Mouse (Mus musculus) limb, embryonic 11.5 days (tissue): ENCODE measurements around the gene Atg7. TPM values are rescaled to one million over a fixed set of nuclear protein-coding genes. Genes with fewer than 3 reads are reported as not detected.

Experiments used
- ATAC-seq: fragments of 200-750 bp; cut with Nextera tagmentation; 2 replicates; pipeline ENCODE4 v1.8.0; 2017; ENCODE audit warnings: low read depth; ENCODE audit not compliant: insufficient number of reproducible peaks, low FRiP score, low TSS enrichment
- DNase-seq: peaks from one replicate; pipeline ENCODE4 v3.0.0-alpha.2; 2015; ENCODE audit warnings: low spot score
- H3K27ac ChIP-seq: fragments of 300-500 bp; sonication (generic); replicated peaks from 2 replicates; pipeline ENCODE4 v1.5.1; 2014; ENCODE audit warnings: low read depth, mild to moderate bottlenecking, low read length
- H3K27me3 ChIP-seq: fragments of 300-500 bp; sonication (generic); 2 replicates; pipeline ENCODE4 v1.6.1; 2014; ENCODE audit warnings: mild to moderate bottlenecking, low read length, mixed read lengths; ENCODE audit not compliant: control insufficient read depth, insufficient read depth
- H3K36me3 ChIP-seq: fragments of 300-500 bp; sonication (generic); 2 replicates; pipeline ENCODE4 v1.6.1; 2014; ENCODE audit warnings: mild to moderate bottlenecking, low read length, moderate library complexity, mixed read lengths; ENCODE audit not compliant: control insufficient read depth, insufficient read depth
- H3K4me1 ChIP-seq: fragments of 300-500 bp; sonication (generic); 2 replicates; pipeline ENCODE4 v1.6.1; 2014; ENCODE audit warnings: low read length, mixed read lengths; ENCODE audit not compliant: control insufficient read depth, insufficient read depth
- H3K4me2 ChIP-seq: fragments of 300-500 bp; sonication (generic); 2 replicates; pipeline ENCODE4 v1.6.1; 2014; ENCODE audit warnings: low read depth, mild to moderate bottlenecking, moderate library complexity; ENCODE audit not compliant: severe bottlenecking
- H3K4me3 ChIP-seq: fragments of 300-500 bp; sonication (generic); 2 replicates; pipeline ENCODE4 v1.5.1; 2014; ENCODE audit warnings: low read depth, low read length
- H3K9ac ChIP-seq: fragments of 300-500 bp; sonication (generic); 2 replicates; pipeline ENCODE4 v1.6.1; 2014; ENCODE audit warnings: mild to moderate bottlenecking, low read length
- H3K9me3 ChIP-seq: fragments of 300-500 bp; sonication (generic); 2 replicates; pipeline ENCODE4 v1.6.1; 2016; ENCODE audit warnings: low read length; ENCODE audit not compliant: control insufficient read depth
- WGBS: fragments of 180-500 bp; shearing (Covaris S2); extraction: QIAGEN DNeasy Blood & Tissue Kit; methylation state at CpG from one replicate; pipeline ENCODE4 v1.1.7; 2014; 5-methylcytosine and 5-hydroxymethylcytosine counted together
- polyA plus RNA-seq: library from polyadenylated mRNA; unstranded; fragments of >200 nt; fragmentation: Nextera tagmentation; extraction: Ambion mirVana; gene quantifications from 2 replicates; pipeline ENCODE4 v1.2.1, GENCODE M21; 2014

Atg7 gene
- polyA plus RNA-seq, 1 experiment from 2014 or later, result 18.9 TPM

- DNase-seq (no peak), ATAC-seq (no peak)
- H3K27me3 ChIP-seq, result no peaks in the 10 kb centered on the region
- H3K4me1 ChIP-seq, result peaks cover 10% of the 10 kb centered on the region; the same call in 1 of the 2 replicates
- no peak overlapping the region for H3K4me2 ChIP-seq
- H3K9me3 ChIP-seq, result no peaks in the 10 kb centered on the region
- 30% methylated on average over 2 of the region's 2 CpGs for WGBS
- no peak overlapping the region for H3K27ac ChIP-seq
- no peaks in the 10 kb centered on the region for H3K36me3 ChIP-seq
- no peak overlapping the region for H3K9ac ChIP-seq
- H3K4me3 ChIP-seq, result no peak overlapping the region
Measured at GRCm38 (mm10) chr6:114800291-114800965, 157.5 kb downstream of the Atg7 start.

GRCm38 (mm10) chr6:114803915-114804535, 161.1 kb downstream of the Atg7 start:
- no peak overlapping the region for H3K4me3 ChIP-seq
- peak overlapping the region; percentile 73; the same call in 1 of the 2 replicates for H3K27ac ChIP-seq
- 64% methylated on average over 8 of the region's 8 CpGs for WGBS
- H3K36me3 ChIP-seq, result no peaks in the 10 kb centered on the region
- H3K4me2 ChIP-seq, result no peak overlapping the region
- no peaks in the 10 kb centered on the region for H3K27me3 ChIP-seq
- DNase-seq (no peak), ATAC-seq (no peak)
- H3K9me3 ChIP-seq, result no peaks in the 10 kb centered on the region
- H3K9ac ChIP-seq, result peak overlapping the region; percentile 1; the same call in 1 of the 2 replicates
- H3K4me1 ChIP-seq, result peaks cover 10% of the 10 kb centered on the region; the same call in 1 of the 2 replicates

GRCm38 (mm10) chr6:114804866-114805265, 162.0 kb downstream of the Atg7 start:
- no peak overlapping the region for H3K4me3 ChIP-seq
- DNase-seq (no peak), ATAC-seq (no peak)
- 84% methylated on average over 1 of the region's 1 CpGs for WGBS
- H3K4me2 ChIP-seq, result no peak overlapping the region
- peaks cover 10% of the 10 kb centered on the region; the same call in 1 of the 2 replicates for H3K4me1 ChIP-seq
- H3K36me3 ChIP-seq, result no peaks in the 10 kb centered on the region
- H3K27ac ChIP-seq, result no peak overlapping the region
- H3K9ac ChIP-seq, result no peak overlapping the region
- H3K27me3 ChIP-seq, result no peaks in the 10 kb centered on the region
- no peaks in the 10 kb centered on the region for H3K9me3 ChIP-seq

GRCm38 (mm10) chr6:114805927-114806326, 163.0 kb downstream of the Atg7 start:
- WGBS, result 86% methylated on average over 4 of the region's 4 CpGs
- H3K27me3 ChIP-seq, result no peaks in the 10 kb centered on the region
- ATAC-seq (no peak), DNase-seq (no peak)
- no peak overlapping the region for H3K9ac ChIP-seq
- H3K9me3 ChIP-seq, result no peaks in the 10 kb centered on the region
- no peak overlapping the region for H3K4me3 ChIP-seq
- no peak overlapping the region for H3K27ac ChIP-seq
- H3K36me3 ChIP-seq, result no peaks in the 10 kb centered on the region
- no peak overlapping the region for H3K4me2 ChIP-seq
- H3K4me1 ChIP-seq, result peaks cover 10% of the 10 kb centered on the region; the same call in 1 of the 2 replicates

- peaks cover 8% of the 10 kb centered on the region; the same call in 1 of the 2 replicates for H3K4me1 ChIP-seq
- H3K4me2 ChIP-seq, result no peak overlapping the region
- H3K9me3 ChIP-seq, result no peaks in the 10 kb centered on the region
- no peak overlapping the region for H3K27ac ChIP-seq
- H3K9ac ChIP-seq, result no peak overlapping the region
- H3K27me3 ChIP-seq, result no peaks in the 10 kb centered on the region
- H3K36me3 ChIP-seq, result no peaks in the 10 kb centered on the region
- no peak overlapping the region for H3K4me3 ChIP-seq
- WGBS, result 78% methylated on average over 3 of the region's 3 CpGs
- no peak for DNase-seq
- no peak for ATAC-seq
Measured at GRCm38 (mm10) chr6:114807474-114807873, 164.6 kb downstream of the Atg7 start.

- Histone ChIP-seq H3K9ac (no peak overlapping the region), H3K27me3 (no peaks in the 10 kb centered on the region), H3K27ac (no peak overlapping the region), H3K36me3 (no peaks in the 10 kb centered on the region), H3K4me3 (no peak overlapping the region), H3K4me2 (no peak overlapping the region), H3K9me3 (no peaks in the 10 kb centered on the region), H3K4me1 (peaks cover 6% of the 10 kb centered on the region; the same call in 1 of the 2 replicates)
- no peak for DNase-seq
- WGBS, result 88% methylated on average over 3 of the region's 3 CpGs
- ATAC-seq, result no peak
Measured at GRCm38 (mm10) chr6:114808654-114809430, 165.9 kb downstream of the Atg7 start.

- Histone ChIP-seq H3K27me3 (no peaks in the 10 kb centered on the region), H3K4me2 (no peak overlapping the region), H3K4me1 (peaks cover 2% of the 10 kb centered on the region; the same call in 1 of the 2 replicates), H3K9ac (no peak overlapping the region), H3K4me3 (no peak overlapping the region), H3K27ac (no peak overlapping the region), H3K36me3 (no peaks in the 10 kb centered on the region), H3K9me3 (no peaks in the 10 kb centered on the region)
- DNase-seq (peak; percentile 25), ATAC-seq (no peak)
- WGBS, result 21% methylated on average over 1 of the region's 1 CpGs
Measured at GRCm38 (mm10) chr6:114809431-114809811, 166.5 kb downstream of the Atg7 start.

- Histone ChIP-seq H3K36me3 (no peaks in the 10 kb centered on the region), H3K9me3 (no peaks in the 10 kb centered on the region), H3K9ac (no peak overlapping the region), H3K27ac (no peak overlapping the region), H3K4me3 (no peak overlapping the region), H3K4me1 (peaks cover 2% of the 10 kb centered on the region; the same call in 1 of the 2 replicates), H3K4me2 (no peak overlapping the region), H3K27me3 (no peaks in the 10 kb centered on the region)
- ATAC-seq (no peak), DNase-seq (no peak)
- 88% methylated on average over 5 of the region's 5 CpGs for WGBS
Measured at GRCm38 (mm10) chr6:114812322-114812721, 169.4 kb downstream of the Atg7 start.
